Mouse (Mus musculus): ENCODE measurements around the gene Defb20. TPM values are rescaled to one million over a fixed set of nuclear protein-coding genes. Genes with fewer than 3 reads are reported as not detected.

Defb20 gene
- polyA plus RNA-seq, 1 experiment from 2014 or later, result not detected

DNA sequence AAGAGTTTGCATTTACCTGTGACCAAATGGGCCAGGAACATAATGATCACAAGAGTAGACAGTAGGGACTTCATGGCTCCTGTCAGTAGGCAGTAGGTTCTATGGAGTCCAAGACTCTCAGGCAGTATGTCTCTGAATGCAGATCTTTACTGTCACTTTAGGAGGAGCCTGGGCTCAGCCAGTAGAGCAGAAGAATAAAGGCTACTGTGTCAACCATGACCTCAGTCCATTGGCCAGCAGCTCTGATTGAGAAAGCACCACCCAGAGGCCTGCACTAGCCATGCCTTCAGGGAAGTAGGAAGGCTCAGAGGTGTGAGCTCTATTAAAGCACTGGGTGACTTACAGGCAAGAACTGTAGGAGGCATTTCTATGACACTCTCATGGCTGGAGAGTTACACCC is 13.2 kb downstream of the Defb20 start, which contains the start of gene Defb22:
TSS of gene Defb22 (minus strand) at position 101 of the 400 bp plus-strand sequence.
- no peak for ATAC-seq (ENCODE audit: low FRiP score, low TSS enrichment)
- Histone ChIP-seq H3K4me2 (replicated peaks; ENCODE audit: low read depth, low read length) (no peak within 1 kb of the TSS), H3K9me3 (ENCODE audit: low read length) (no peaks in the 10 kb centered on the region), H3K36me3 (ENCODE audit: insufficient read depth, low read length) (no peaks in the 10 kb centered on the region), H3K27ac (ENCODE audit: low read length) (no peak within 1 kb of the TSS), H3K4me3 (ENCODE audit: low read length) (no peak within 1 kb of the TSS), H3K9ac (replicated peaks; ENCODE audit: low read length) (no peak within 1 kb of the TSS), H3K4me1 (ENCODE audit: insufficient read depth, low read length) (no peaks in the 10 kb centered on the region), H3K27me3 (ENCODE audit: insufficient read depth, low read length) (no peaks in the 10 kb centered on the region)

- Histone ChIP-seq H3K4me2 (replicated peaks; ENCODE audit: low read depth, low read length) (no peak overlapping the region), H3K4me3 (ENCODE audit: low read length) (no peak overlapping the region), H3K9me3 (ENCODE audit: low read length) (no peaks in the 10 kb centered on the region), H3K27ac (ENCODE audit: low read length) (no peak overlapping the region), H3K27me3 (ENCODE audit: insufficient read depth, low read length) (no peaks in the 10 kb centered on the region), H3K9ac (replicated peaks; ENCODE audit: low read length) (no peak overlapping the region), H3K36me3 (ENCODE audit: insufficient read depth, low read length) (no peaks in the 10 kb centered on the region), H3K4me1 (ENCODE audit: insufficient read depth, low read length) (no peaks in the 10 kb centered on the region)
- no peak for ATAC-seq (ENCODE audit: low FRiP score, low TSS enrichment)
- 77% methylated on average over 6 of the region's 6 CpGs for WGBS
Measured at GRCm38 (mm10) chr2:152493151-152493550, 16.3 kb downstream of the Defb20 start.

GRCm38 (mm10) chr2:152498020-152498419 is 21.2 kb downstream of the Defb20 start:
- Histone ChIP-seq H3K9me3 (ENCODE audit: low read length) (no peaks in the 10 kb centered on the region), H3K9ac (replicated peaks; ENCODE audit: low read length) (no peak overlapping the region), H3K4me3 (ENCODE audit: low read length) (no peak overlapping the region), H3K27me3 (ENCODE audit: insufficient read depth, low read length) (no peaks in the 10 kb centered on the region), H3K36me3 (ENCODE audit: insufficient read depth, low read length) (no peaks in the 10 kb centered on the region), H3K4me1 (ENCODE audit: insufficient read depth, low read length) (no peaks in the 10 kb centered on the region), H3K27ac (ENCODE audit: low read length) (no peak overlapping the region), H3K4me2 (replicated peaks; ENCODE audit: low read depth, low read length) (no peak overlapping the region)
- no peak for ATAC-seq (ENCODE audit: low FRiP score, low TSS enrichment)
- 81% methylated on average over 6 of the region's 6 CpGs for WGBS

- H3K36me3 ChIP-seq (ENCODE audit: insufficient read depth, low read length), result no peaks in the 10 kb centered on the region
- no peaks in the 10 kb centered on the region for H3K4me1 ChIP-seq (ENCODE audit: insufficient read depth, low read length)
- 69% methylated on average over 7 of the region's 7 CpGs for WGBS
- H3K9ac ChIP-seq (replicated peaks; ENCODE audit: low read length), result no peak overlapping the region
- no peak overlapping the region for H3K4me3 ChIP-seq (ENCODE audit: low read length)
- no peaks in the 10 kb centered on the region for H3K9me3 ChIP-seq (ENCODE audit: low read length)
- no peaks in the 10 kb centered on the region for H3K27me3 ChIP-seq (ENCODE audit: insufficient read depth, low read length)
- no peak overlapping the region for H3K4me2 ChIP-seq (replicated peaks; ENCODE audit: low read depth, low read length)
- ATAC-seq (ENCODE audit: low FRiP score, low TSS enrichment), result no peak
- H3K27ac ChIP-seq (ENCODE audit: low read length), result no peak overlapping the region
Measured at GRCm38 (mm10) chr2:152500204-152500862, 23.5 kb downstream of the Defb20 start.

DNA sequence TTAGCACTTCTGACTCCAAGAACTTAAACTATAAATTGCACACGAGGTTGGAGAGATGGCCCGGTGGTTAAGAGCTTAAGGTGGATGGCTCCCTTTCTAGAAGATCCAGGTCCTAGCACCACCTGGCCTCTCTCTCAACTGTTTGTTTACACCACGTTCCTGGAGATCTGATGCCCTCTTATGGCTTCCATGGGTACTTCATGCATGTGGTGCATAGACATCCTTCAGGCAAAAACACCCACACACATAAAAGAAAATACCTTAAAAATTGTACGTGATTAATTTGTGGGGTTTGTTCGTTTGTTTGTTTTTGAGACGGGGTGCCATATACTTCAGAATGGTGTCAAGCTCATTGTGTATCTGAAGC is 24.0 kb downstream of the Defb20 start:
- H3K27ac ChIP-seq (ENCODE audit: low read length), result no peak overlapping the region
- no peaks in the 10 kb centered on the region for H3K4me1 ChIP-seq (ENCODE audit: insufficient read depth, low read length)
- no peak overlapping the region for H3K4me3 ChIP-seq (ENCODE audit: low read length)
- H3K27me3 ChIP-seq (ENCODE audit: insufficient read depth, low read length), result no peaks in the 10 kb centered on the region
- no peak overlapping the region for H3K4me2 ChIP-seq (replicated peaks; ENCODE audit: low read depth, low read length)
- H3K9me3 ChIP-seq (ENCODE audit: low read length), result no peaks in the 10 kb centered on the region
- no peaks in the 10 kb centered on the region for H3K36me3 ChIP-seq (ENCODE audit: insufficient read depth, low read length)
- no peak for ATAC-seq (ENCODE audit: low FRiP score, low TSS enrichment)
- 85% methylated on average over 6 of the region's 6 CpGs for WGBS
- H3K9ac ChIP-seq (replicated peaks; ENCODE audit: low read length), result no peak overlapping the region

- Histone ChIP-seq H3K36me3 (ENCODE audit: insufficient read depth, low read length) (no peaks in the 10 kb centered on the region), H3K9ac (replicated peaks; ENCODE audit: low read length) (no peak overlapping the region), H3K27ac (ENCODE audit: low read length) (no peak overlapping the region), H3K4me3 (ENCODE audit: low read length) (no peak overlapping the region), H3K27me3 (ENCODE audit: insufficient read depth, low read length) (no peaks in the 10 kb centered on the region), H3K9me3 (ENCODE audit: low read length) (no peaks in the 10 kb centered on the region), H3K4me1 (ENCODE audit: insufficient read depth, low read length) (no peaks in the 10 kb centered on the region), H3K4me2 (replicated peaks; ENCODE audit: low read depth, low read length) (no peak overlapping the region)
- no peak for ATAC-seq (ENCODE audit: low FRiP score, low TSS enrichment)
- 71% methylated on average over 2 of the region's 2 CpGs for WGBS
Measured at GRCm38 (mm10) chr2:152503950-152504349, 27.1 kb downstream of the Defb20 start.

DNA sequence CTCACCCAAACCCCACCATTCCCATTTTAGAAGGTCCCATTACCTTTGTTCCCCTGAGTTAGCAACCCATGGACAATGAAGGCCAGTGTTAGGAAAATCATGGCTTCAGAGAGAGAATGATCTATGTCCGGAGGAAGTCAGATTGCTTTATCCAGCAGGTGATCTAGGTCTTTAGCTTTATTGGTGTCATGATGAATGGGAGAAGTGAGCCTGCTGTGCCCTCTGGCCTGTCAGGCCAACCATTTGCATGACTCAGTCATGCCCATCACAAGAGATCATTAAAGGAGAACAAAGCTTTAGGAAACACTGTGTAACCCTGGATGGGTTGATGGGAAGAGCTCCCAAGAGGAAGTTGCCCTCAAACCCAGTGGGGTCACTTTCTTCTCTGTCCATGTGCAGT is 34.7 kb downstream of the Defb20 start, which contains the start of gene Defb26:
TSS of gene Defb26 (minus strand) at position 101 of the 400 bp plus-strand sequence.
- Histone ChIP-seq H3K4me1 (ENCODE audit: insufficient read depth, low read length) (peaks cover 3% of the 10 kb centered on the region; the same call in 1 of the 2 replicates), H3K4me3 (ENCODE audit: low read length) (no peak within 1 kb of the TSS), H3K9me3 (ENCODE audit: low read length) (no peaks in the 10 kb centered on the region), H3K36me3 (ENCODE audit: insufficient read depth, low read length) (no peaks in the 10 kb centered on the region), H3K4me2 (replicated peaks; ENCODE audit: low read depth, low read length) (no peak within 1 kb of the TSS), H3K27me3 (ENCODE audit: insufficient read depth, low read length) (no peaks in the 10 kb centered on the region), H3K9ac (replicated peaks; ENCODE audit: low read length) (no peak within 1 kb of the TSS), H3K27ac (ENCODE audit: low read length) (no peak within 1 kb of the TSS)
- 54% methylated on average over 1 of the region's 1 CpGs for WGBS
- ATAC-seq (ENCODE audit: low FRiP score, low TSS enrichment), result no peak

- no peaks in the 10 kb centered on the region for H3K36me3 ChIP-seq (ENCODE audit: insufficient read depth, low read length)
- no peak for ATAC-seq (ENCODE audit: low FRiP score, low TSS enrichment)
- H3K4me1 ChIP-seq (ENCODE audit: insufficient read depth, low read length), result peaks cover 3% of the 10 kb centered on the region; the same call in 1 of the 2 replicates
- no peak overlapping the region for H3K4me3 ChIP-seq (ENCODE audit: low read length)
- WGBS, result 31% methylated on average over 4 of the region's 4 CpGs
- no peak overlapping the region for H3K27ac ChIP-seq (ENCODE audit: low read length)
- no peak overlapping the region for H3K4me2 ChIP-seq (replicated peaks; ENCODE audit: low read depth, low read length)
- H3K27me3 ChIP-seq (ENCODE audit: insufficient read depth, low read length), result no peaks in the 10 kb centered on the region
- no peaks in the 10 kb centered on the region for H3K9me3 ChIP-seq (ENCODE audit: low read length)
- no peak overlapping the region for H3K9ac ChIP-seq (replicated peaks; ENCODE audit: low read length)
Measured at GRCm38 (mm10) chr2:152516084-152516483, 39.2 kb downstream of the Defb20 start.

- Histone ChIP-seq H3K9ac (replicated peaks; ENCODE audit: low read length) (no peak within 1 kb of the TSS), H3K27me3 (ENCODE audit: insufficient read depth, low read length) (no peaks in the 10 kb centered on the region), H3K4me1 (ENCODE audit: insufficient read depth, low read length) (peaks cover 3% of the 10 kb centered on the region; the same call in 1 of the 2 replicates), H3K27ac (ENCODE audit: low read length) (no peak within 1 kb of the TSS), H3K9me3 (ENCODE audit: low read length) (no peaks in the 10 kb centered on the region), H3K4me2 (replicated peaks; ENCODE audit: low read depth, low read length) (no peak within 1 kb of the TSS), H3K36me3 (ENCODE audit: insufficient read depth, low read length) (no peaks in the 10 kb centered on the region), H3K4me3 (ENCODE audit: low read length) (no peak within 1 kb of the TSS)
- WGBS, result 38% methylated on average over 4 of the region's 4 CpGs
- peak; percentile 58 for ATAC-seq (ENCODE audit: low FRiP score, low TSS enrichment)
Measured at GRCm38 (mm10) chr2:152517981-152518380, 41.1 kb downstream of the Defb20 start, which contains the start of gene Defb28. Gene Defb28 (plus strand): TSS chr2:152518255.

Data from kidney, embryonic 16.5 days (tissue).